Mouse (Mus musculus) spleen, adult 2 months (tissue): Measurements from ENCODE around the gene Col1a2. TPM values are rescaled to one million over a fixed set of nuclear protein-coding genes. Genes with fewer than 3 reads are reported as not detected.

Experiments used
- DNase-seq, 2 experiments: peaks; one replicate each; pipeline versions ENCODE4 v3.0.0 to v3.0.0-alpha.2; 2012 to 2021; ENCODE audit warnings: low spot score in 2 of 2, low read depth in 1 of 2
- H3K27ac ChIP-seq: fragments of 200-500 bp; 2 replicates; pipeline ENCODE4 v1.5.1; 2012; ENCODE audit warnings: low read length, inconsistent platforms; ENCODE audit not compliant: insufficient read depth
- H3K27me3 ChIP-seq: fragments of 200-500 bp; 2 replicates; pipeline ENCODE4 v1.6.1; 2012; ENCODE audit warnings: mild to moderate bottlenecking, moderate library complexity, low read length, inconsistent platforms; ENCODE audit not compliant: control insufficient read depth, insufficient read depth
- H3K36me3 ChIP-seq: fragments of 200-500 bp; 2 replicates; pipeline ENCODE4 v1.6.1; 2012; ENCODE audit warnings: mild to moderate bottlenecking, low read length, inconsistent platforms; ENCODE audit not compliant: control insufficient read depth, insufficient read depth
- H3K4me1 ChIP-seq: fragments of 200-500 bp; 2 replicates; pipeline ENCODE4 v1.6.1; 2011; ENCODE audit warnings: inconsistent platforms; ENCODE audit not compliant: control insufficient read depth, insufficient read depth, insufficient read length
- H3K4me3 ChIP-seq: fragments of 200-500 bp; 2 replicates; pipeline ENCODE4 v1.5.1; 2011; ENCODE audit warnings: mild to moderate bottlenecking, inconsistent platforms; ENCODE audit not compliant: insufficient read depth, insufficient read length; ENCODE audit errors: extremely low read depth
- CTCF ChIP-seq: fragments of 200-500 bp; IDR thresholded peaks from 2 replicates; pipeline ENCODE4 v1.5.1; 2011; ENCODE audit warnings: mild to moderate bottlenecking, inconsistent platforms; ENCODE audit not compliant: insufficient read depth, insufficient read length, insufficient replicate concordance; ENCODE audit errors: extremely low read depth
- POLR2A ChIP-seq: fragments of 200-500 bp; IDR thresholded peaks from 2 replicates; pipeline ENCODE4 v1.6.1; 2011; ENCODE audit warnings: low read depth, low read length, inconsistent platforms
- WGBS: fragments of 180-500 bp; shearing (Covaris S2); methylation state at CpG from one replicate; pipeline ENCODE4 v1.1.7; 2018; 5-methylcytosine and 5-hydroxymethylcytosine counted together
- polyA plus RNA-seq: library from polyadenylated mRNA; depleted of rRNA; stranded (reverse); fragments of >200 nt; gene quantifications from 2 replicates; pipeline ENCODE4 v1.2.3, GENCODE M21; 2012

Gene Col1a2
- polyA plus RNA-seq, 1 experiment: 54.0 TPM

- H3K4me1 ChIP-seq: no peaks in the 10 kb centered on the region
- 64% methylated on average over 2 of the region's 2 CpGs for WGBS
- no peak for TF ChIP-seq CTCF
- TF ChIP-seq POLR2A: no peak
- H3K27ac ChIP-seq: no peak overlapping the region
- no peaks in the 10 kb centered on the region for H3K27me3 ChIP-seq
- H3K4me3 ChIP-seq: no peak overlapping the region
- no peak for DNase-seq
- no peaks in the 10 kb centered on the region for H3K36me3 ChIP-seq
These were observed 10.1 kb downstream of the Col1a2 start for GRCm38 (mm10) chr6:4514671-4515070.

GRCm38 (mm10) chr6:4521031-4521430 is 16.4 kb downstream of the Col1a2 start:
- Histone ChIP-seq H3K36me3 (no peaks in the 10 kb centered on the region), H3K4me3 (no peak overlapping the region), H3K4me1 (no peaks in the 10 kb centered on the region), H3K27ac (no peak overlapping the region), H3K27me3 (no peaks in the 10 kb centered on the region)
- DNase-seq: no peak
- WGBS: 81% methylated on average over 3 of the region's 3 CpGs
- no peak for TF ChIP-seq POLR2A
- TF ChIP-seq CTCF: no peak

GRCm38 (mm10) chr6:4528439-4528838 is 23.8 kb downstream of the Col1a2 start:
- TF ChIP-seq CTCF (no peak), POLR2A (no peak)
- WGBS: 93% methylated on average over 7 of the region's 7 CpGs
- Histone ChIP-seq H3K4me1 (no peaks in the 10 kb centered on the region), H3K4me3 (no peak overlapping the region), H3K27me3 (no peaks in the 10 kb centered on the region; the same call in 1 of the 2 replicates), H3K27ac (no peak overlapping the region), H3K36me3 (no peaks in the 10 kb centered on the region)
- DNase-seq: no peak

GRCm38 (mm10) chr6:4530986-4531385 is 26.4 kb downstream of the Col1a2 start:
- Histone ChIP-seq H3K36me3 (no peaks in the 10 kb centered on the region), H3K27me3 (no peaks in the 10 kb centered on the region; the same call in 1 of the 2 replicates), H3K4me1 (no peaks in the 10 kb centered on the region), H3K27ac (no peak overlapping the region), H3K4me3 (no peak overlapping the region)
- WGBS: 79% methylated on average over 4 of the region's 4 CpGs
- no peak for TF ChIP-seq POLR2A
- TF ChIP-seq CTCF: no peak
- no peak for DNase-seq

GRCm38 (mm10) chr6:4532898-4533297 is 28.3 kb downstream of the Col1a2 start:
- H3K27me3 ChIP-seq: no peaks in the 10 kb centered on the region; the same call in 1 of the 2 replicates
- 94% methylated on average over 1 of the region's 1 CpGs for WGBS
- TF ChIP-seq CTCF: no peak
- TF ChIP-seq POLR2A: no peak
- H3K4me3 ChIP-seq: no peak overlapping the region
- H3K27ac ChIP-seq: no peak overlapping the region
- no peak for DNase-seq
- no peaks in the 10 kb centered on the region for H3K36me3 ChIP-seq
- no peaks in the 10 kb centered on the region for H3K4me1 ChIP-seq

GRCm38 (mm10) chr6:4534462-4535079 is 30.0 kb downstream of the Col1a2 start:
- no peak for TF ChIP-seq CTCF
- no peak for TF ChIP-seq POLR2A
- Histone ChIP-seq H3K4me1 (no peaks in the 10 kb centered on the region), H3K36me3 (no peaks in the 10 kb centered on the region), H3K4me3 (no peak overlapping the region), H3K27me3 (no peaks in the 10 kb centered on the region), H3K27ac (no peak overlapping the region)
- WGBS: 88% methylated on average over 8 of the region's 8 CpGs
- no peak for DNase-seq

- WGBS: 88% methylated on average over 7 of the region's 7 CpGs
- Histone ChIP-seq H3K4me1 (no peaks in the 10 kb centered on the region), H3K4me3 (no peak overlapping the region), H3K27me3 (no peaks in the 10 kb centered on the region), H3K36me3 (no peaks in the 10 kb centered on the region), H3K27ac (no peak overlapping the region)
- DNase-seq: no peak
- no peak for TF ChIP-seq CTCF
- no peak for TF ChIP-seq POLR2A
These were observed 37.5 kb downstream of the Col1a2 start for GRCm38 (mm10) chr6:4541926-4542715.
